Mouse (Mus musculus) spleen, postnatal 14 days (tissue): Measurements from ENCODE around the gene Nav3.

Source experiments
- DNase-seq, 2 experiments: peaks; one replicate each; pipeline ENCODE4 v3.0.0; 2021 to 2022; ENCODE audit warnings: low spot score in 2 of 2

Nav3 gene

GRCm38 (mm10) chr10:109919515-109919914, 536.5 kb downstream of the Nav3 start:
- no peak for DNase-seq

- no peak for DNase-seq
These were observed 548.8 kb downstream of the Nav3 start for GRCm38 (mm10) chr10:109907206-109907605.

DNA sequence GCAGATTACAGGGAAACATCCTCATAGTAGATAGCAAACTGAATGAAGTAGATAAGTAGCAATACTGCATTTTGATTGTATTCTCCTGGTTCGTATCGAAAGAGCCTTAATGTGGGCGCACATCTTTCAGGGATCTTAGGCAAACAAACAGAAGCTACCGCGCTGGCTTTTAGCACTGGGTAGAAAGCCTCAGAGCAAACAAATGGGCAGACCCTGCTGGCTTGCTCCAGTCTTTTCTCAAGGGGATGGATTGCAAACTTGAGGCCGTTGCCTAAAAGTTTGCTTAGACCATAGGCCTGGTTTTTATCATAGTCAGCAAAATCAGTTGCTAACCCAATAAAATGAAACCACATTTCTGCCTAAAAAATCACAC, 549.6 kb downstream of the Nav3 start:
- no peak for DNase-seq

DNA sequence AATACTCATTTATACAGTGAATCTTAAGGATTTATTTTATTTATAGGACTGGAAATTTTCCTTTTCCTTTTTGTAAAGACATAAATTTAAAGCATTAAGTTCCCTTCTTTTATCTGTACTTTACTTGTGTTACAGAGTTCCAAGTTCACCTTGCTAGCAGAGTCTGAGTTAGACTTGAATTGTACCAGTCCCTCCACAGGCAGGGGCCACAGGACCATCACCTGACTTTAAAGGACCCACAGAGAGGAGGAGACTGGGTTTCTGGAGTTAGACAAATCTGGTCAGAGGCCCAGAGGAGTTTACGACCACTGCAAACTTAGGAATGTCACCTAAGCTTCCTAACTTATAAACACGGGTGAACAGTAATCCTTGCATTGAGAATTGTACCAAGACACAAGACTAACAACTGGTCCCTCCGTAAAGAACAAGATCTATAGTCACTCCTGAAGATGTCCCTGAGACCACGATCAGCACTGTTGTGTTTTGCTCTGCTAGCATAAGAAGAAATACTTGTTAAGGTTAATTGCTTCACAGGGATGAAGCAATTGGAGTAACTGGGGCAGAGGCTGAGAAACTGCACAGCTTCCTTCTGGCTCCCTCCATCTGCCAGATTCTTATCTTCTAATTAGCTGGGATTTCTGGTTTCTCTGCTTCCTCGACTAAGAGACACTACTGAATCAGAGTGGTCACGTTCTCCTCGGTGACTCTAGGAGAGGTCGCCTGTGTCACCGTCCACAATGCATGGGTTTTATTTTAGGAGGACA, 550.2 kb downstream of the Nav3 start:
- no peak for DNase-seq

GRCm38 (mm10) chr10:109904841-109905240, 551.2 kb downstream of the Nav3 start:
- DNase-seq = no peak

DNA sequence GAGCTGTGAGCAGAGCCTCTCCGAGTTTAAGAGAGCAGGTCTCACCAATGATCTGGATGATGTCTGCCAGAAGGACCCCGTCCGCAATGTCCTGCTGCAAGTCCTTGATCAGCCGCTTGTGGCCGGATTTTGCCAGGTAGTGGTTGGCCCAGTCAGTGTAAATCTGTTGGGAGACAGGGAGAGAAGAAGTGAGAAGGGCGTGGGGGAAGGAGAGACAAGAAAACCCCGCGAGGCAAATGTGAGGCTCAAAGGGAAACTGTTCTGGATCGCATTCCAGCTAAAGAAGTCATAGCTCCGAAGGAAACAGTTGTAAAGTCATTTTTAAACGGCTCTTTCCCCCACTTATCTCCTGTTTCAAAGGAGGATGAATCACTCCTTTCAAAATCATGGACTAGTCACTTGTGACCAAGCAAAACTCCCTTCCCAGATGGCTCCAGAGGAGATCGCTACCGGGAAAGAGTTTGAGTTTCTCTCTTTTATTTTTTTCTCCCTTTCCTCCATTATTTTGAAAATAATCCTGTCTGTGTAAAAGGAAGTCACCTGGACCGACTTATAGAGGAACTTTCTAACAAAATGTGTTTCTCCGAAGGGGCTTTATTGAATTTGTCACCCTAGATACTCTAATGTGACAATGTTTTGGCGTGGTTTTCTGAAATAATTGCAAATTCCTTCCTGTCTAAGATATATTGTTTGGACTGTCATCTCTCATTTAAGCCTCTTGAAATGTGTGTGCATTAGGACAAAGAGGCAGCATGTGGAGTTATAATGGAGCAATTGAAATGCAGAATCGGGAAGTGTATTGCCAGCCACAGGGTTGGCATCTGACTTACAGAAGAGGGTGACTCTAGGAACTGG, 552.1 kb downstream of the Nav3 start:
- DNase-seq = no peak

DNA sequence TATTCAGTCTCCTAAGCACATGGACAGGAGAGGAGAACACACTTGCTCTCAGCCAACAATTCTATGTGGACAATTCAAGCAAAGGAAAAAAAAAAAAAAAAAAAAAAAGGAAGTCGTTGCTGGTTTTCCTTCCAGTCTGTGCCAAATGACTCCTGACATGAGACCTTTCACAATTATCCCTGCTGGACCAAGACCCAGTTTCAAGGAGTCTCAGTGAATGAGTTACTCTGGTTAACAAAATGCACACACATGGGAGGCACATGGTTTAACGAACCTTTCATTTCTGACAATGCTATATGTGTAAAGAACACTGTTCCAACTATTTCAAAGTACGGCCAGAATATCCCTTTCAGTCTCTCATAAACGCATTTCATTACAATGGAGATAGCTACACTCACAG, 552.8 kb downstream of the Nav3 start:
- no peak for DNase-seq

DNA sequence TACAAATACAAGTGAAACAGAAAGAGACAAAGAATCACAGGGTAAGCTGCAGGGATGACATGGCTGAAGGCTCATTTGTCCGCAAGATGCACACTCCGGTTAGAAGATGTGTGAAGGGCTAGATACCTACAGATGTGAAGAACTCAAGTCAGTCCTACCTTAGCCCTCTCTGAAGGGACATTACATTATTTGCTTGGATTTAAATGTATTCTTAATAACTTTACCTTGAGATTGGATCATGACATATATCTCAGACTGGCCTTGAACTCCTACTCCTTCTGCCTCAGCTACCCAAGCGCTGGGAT, 566.9 kb downstream of the Nav3 start:
- no peak for DNase-seq

GRCm38 (mm10) chr10:109888355-109889170, 567.4 kb downstream of the Nav3 start:
- DNase-seq = no peak

DNA sequence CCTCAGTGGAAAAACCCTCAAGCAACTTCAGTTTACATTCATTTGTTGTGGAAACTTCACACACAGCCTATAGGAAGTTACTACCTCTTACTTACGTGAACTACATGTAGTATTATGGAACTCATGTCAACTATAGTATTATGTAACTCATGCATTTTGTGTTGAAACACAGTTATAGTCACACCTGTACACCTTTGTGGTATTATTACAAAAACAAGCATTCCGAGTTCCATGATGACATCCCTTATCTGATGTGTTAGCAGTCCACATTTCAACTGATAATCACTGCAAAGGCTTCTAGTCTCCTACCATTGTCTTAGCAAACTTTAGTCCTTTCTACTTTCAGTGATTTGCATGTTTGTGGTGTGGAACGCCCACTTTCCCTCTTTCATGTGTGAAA, 568.8 kb downstream of the Nav3 start:
- DNase-seq = no peak

GRCm38 (mm10) chr10:109876107-109876506, 579.9 kb downstream of the Nav3 start:
- no peak for DNase-seq

- no peak for DNase-seq
These were observed 580.6 kb downstream of the Nav3 start for GRCm38 (mm10) chr10:109875312-109875830.

DNA sequence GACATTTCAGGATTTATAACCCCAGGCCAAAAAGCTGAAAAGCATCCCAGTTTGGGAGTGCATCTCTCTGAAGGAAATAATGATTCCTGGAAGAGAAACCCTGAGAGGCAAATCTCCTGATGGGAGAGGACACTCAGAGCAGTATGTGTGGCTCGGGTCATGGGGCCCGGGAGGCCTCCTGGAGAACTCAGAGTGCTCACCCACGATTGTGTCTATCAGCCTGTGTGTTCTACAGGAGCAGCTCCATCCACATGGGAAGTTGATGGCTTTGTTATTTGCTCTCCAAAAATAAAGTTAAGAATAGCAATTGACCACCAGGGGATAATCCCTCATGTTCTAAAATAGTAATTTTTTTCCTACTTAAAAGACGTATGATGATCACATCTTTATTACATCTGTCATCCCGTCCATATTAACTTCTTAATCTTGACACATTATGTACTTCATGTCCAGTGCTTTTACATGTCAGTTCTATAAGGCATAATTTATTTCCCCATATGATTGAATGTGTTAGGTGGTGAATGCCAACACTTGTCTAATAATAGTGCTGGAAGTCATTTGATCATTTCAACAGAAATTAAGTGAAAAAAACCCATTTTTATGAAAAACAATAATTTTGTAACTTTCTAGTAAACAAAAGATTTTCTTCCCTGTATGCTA, 581.2 kb downstream of the Nav3 start:
- DNase-seq = no peak

GRCm38 (mm10) chr10:109866063-109866462, 589.9 kb downstream of the Nav3 start:
- DNase-seq = no peak

GRCm38 (mm10) chr10:109865391-109865790, 590.6 kb downstream of the Nav3 start:
- no peak for DNase-seq

DNA sequence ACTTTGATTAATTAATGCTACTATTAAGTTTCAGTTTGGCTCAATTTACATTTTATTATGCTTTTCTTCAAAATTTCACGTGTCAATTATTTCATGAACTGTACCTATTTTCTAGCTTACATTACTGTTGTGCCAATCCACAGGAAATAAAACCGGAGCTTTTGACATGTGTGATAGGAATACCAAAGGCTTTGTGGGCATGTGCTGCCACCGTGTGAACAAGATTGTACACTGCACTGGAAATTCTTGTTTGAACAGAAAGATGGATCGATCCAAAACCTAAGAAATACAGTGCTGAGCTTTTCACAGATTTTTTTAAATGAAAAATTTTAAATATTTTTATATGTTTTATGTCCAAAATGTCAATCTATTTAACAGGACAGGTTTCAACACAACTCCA, 591.3 kb downstream of the Nav3 start:
- DNase-seq = no peak

GRCm38 (mm10) chr10:109861275-109861674, 594.7 kb downstream of the Nav3 start:
- DNase-seq = no peak

DNA sequence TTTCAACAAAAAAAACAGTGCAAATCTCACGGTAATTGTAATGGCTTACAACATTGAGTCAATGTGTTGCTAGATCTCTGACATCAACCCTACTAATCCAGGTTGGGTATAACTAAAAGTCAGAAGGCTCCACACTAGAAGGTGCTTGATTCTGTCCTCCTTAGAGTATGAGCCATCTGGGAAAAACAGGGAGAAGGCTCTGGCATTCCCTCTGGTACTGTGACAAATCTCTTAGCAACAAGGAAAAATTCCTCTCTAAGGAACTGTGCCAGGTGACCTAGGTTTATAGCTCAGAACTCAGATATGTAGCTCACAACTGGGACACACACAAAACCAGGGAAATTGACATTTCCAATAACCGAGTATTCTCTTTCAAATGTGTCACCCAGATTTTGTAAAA, 597.4 kb downstream of the Nav3 start:
- no peak for DNase-seq

- DNase-seq = no peak
These were observed 603.6 kb downstream of the Nav3 start for GRCm38 (mm10) chr10:109852392-109852791.

DNA sequence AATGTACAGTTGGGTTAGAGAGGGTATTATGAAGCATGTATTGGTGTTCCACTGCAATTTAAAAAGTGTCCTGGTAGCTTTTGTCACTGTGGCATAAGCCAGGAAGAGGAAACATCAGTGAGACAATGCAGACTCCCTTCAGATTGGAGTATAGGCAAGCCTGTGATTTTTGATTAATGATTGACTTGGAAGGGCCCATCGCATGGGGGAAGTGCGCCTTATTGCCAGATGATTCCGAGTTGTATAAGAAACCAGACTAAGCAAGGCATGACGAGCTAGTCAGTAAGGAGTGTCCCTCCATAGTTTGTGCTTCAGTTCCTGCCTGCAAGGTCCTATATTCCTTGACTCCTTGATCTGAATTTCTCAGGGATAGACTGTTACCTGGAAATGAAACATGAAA, 608.4 kb downstream of the Nav3 start:
- no peak for DNase-seq

DNA sequence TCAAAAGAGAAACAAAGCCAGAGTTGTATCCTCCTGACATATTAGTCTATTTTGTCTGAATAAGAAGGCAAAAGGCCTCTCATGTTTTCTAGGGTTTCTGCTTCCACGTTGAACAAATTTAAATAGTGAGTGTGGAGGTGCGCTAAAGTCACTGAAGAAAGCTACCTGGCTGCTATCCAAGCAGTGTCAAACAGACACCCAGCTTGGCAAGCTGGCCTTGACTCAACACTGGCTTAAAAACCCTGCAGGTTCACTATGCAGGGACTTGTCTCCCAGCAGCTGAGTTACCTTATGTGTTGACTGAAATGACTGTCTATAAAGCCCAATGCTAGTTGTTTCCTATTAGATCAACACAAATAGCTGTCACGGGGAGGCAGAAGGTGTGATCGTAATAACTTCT, 612.3 kb downstream of the Nav3 start:
- DNase-seq = no peak
